Mouse (Mus musculus): Measurements from ENCODE around the gene Sox30. TPM values are rescaled to one million over a fixed set of nuclear protein-coding genes. Genes with fewer than 3 reads are reported as not detected.

Sox30 gene
- 0.04 and 0.26 TPM in 2 replicates for polyA plus RNA-seq (2012; rRNA removed; ENCODE audit: low replicate concordance)

GRCm38 (mm10) chr11:45979946-45980892 lies at the start of gene Sox30:
TSS of gene Sox30 (plus strand) at chr11:45980310.

GRCm38 (mm10) chr11:45944643-45945156 lies 35.4 kb upstream of the Sox30 start, which contains the start of gene Lsm11:
TSS of gene Lsm11 (minus strand) at chr11:45944935.

GRCm38 (mm10) chr11:45955127-45955627 lies 24.9 kb upstream of the Sox30 start, which contains the start of gene Thg1l:
TSS of gene Thg1l (minus strand) at chr11:45955494.

DNA sequence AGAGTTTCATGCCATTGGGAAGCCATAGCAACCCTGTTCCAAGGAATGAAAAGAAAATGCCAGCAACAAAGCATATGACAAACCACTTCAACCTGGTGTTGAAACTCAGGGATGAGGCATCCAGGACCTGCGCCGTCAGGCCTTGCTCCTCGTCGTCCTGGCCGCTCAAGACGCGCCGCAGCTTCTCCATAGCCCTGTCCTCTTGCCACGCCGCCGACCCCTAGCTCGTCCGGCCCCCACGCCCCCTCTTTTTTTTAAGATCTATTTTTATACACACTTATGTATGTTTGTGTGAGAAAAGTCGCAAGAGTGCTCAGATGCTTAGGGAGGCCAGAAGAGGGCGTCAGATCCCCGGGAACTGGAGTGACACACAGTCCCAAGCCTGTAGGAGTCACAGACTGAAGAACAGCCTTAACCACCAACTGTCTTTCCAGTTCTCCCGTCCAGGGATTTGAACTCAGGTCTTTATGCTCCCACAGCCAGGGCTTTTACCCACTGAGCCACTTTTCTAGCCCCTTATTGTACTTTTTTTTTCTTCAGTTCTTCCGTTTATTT lies 72.1 kb downstream of the Sox30 start, which contains the start of gene Gm12166:
Gene Gm12166 (minus strand): TSS at position 217 of the 555 bp plus-strand sequence.

GRCm38 (mm10) chr11:46055896-46056769 lies 76.0 kb downstream of the Sox30 start, which contains the start of gene Adam19:
TSS of gene Adam19 (plus strand) at chr11:46055992.

Other genes starting within 250 kb of the Sox30 start
- gene Clint1, start 128.3 kb upstream of the Sox30 start, polyA plus RNA-seq (2012; rRNA removed; ENCODE audit: low replicate concordance), result 39.7 and 54.0 TPM in 2 replicates
- gene Lsm11, start 35.4 kb upstream of the Sox30 start, polyA plus RNA-seq (2012; rRNA removed; ENCODE audit: low replicate concordance), result 3.4 and 7.4 TPM in 2 replicates
- 4.9 and 10.8 TPM in 2 replicates for gene Thg1l, start 24.8 kb upstream of the Sox30 start, polyA plus RNA-seq (2012; rRNA removed; ENCODE audit: low replicate concordance)
- 12.0 and 35.2 TPM in 2 replicates for gene Gm12166, start 72.0 kb downstream of the Sox30 start, polyA plus RNA-seq (2012; rRNA removed; ENCODE audit: low replicate concordance)
- 16.2 and 21.2 TPM in 2 replicates for gene Adam19, start 75.7 kb downstream of the Sox30 start, polyA plus RNA-seq (2012; rRNA removed; ENCODE audit: low replicate concordance)
- 0.87 and 3.2 TPM in 2 replicates for gene Nipal4, start 186.2 kb downstream of the Sox30 start, polyA plus RNA-seq (2012; rRNA removed; ENCODE audit: low replicate concordance)

Data from mammary gland, adult 2 months (tissue).